Mouse (Mus musculus) megakaryocyte progenitor cell, adult 5-6 weeks (primary cell): ENCODE data around the gene Spag9. TPM values are rescaled to one million over a fixed set of nuclear protein-coding genes. Genes with fewer than 3 reads are reported as not detected.

ENCODE experiments used
- total RNA-seq, 2 experiments: library from RNA; stranded (forward) in 1 of 2; stranded (reverse) in 1 of 2; fragments of 157-497, 149-512 nt in 1 of 2; fragments of 200-1000 nt in 1 of 2; gene quantifications; 2 replicates each; pipeline versions ENCODE4 v1.2.3 to v1.2.4; 2015 to 2017

Spag9 gene
- total RNA-seq, 2 experiments from 2014 or later, result 33.6 to 51.5 TPM

Other genes starting within 250 kb of the Spag9 start
- 45.7 and 47.0 TPM in 2 replicates for gene Utp18, start 110.3 kb upstream of the Spag9 start, total RNA-seq (2015)
- gene Utp18, start 110.3 kb upstream of the Spag9 start, total RNA-seq (2017), result 49.8 and 67.5 TPM in 2 replicates
- gene Mbtd1, start 110.2 kb upstream of the Spag9 start, total RNA-seq (2015), result 56.6 and 60.9 TPM in 2 replicates
- gene Mbtd1, start 110.2 kb upstream of the Spag9 start, total RNA-seq (2017), result 23.8 and 38.2 TPM in 2 replicates
- gene Nme2, start 39.8 kb upstream of the Spag9 start, total RNA-seq (2015), result 539 and 573 TPM in 2 replicates
- 216 and 275 TPM in 2 replicates for gene Nme2, start 39.8 kb upstream of the Spag9 start, total RNA-seq (2017)
- gene Gm20390, start 27.8 kb upstream of the Spag9 start, total RNA-seq (2015), result 43.7 and 97.0 TPM in 2 replicates
- gene Gm20390, start 27.8 kb upstream of the Spag9 start, total RNA-seq (2017), result not detected in 2 replicates
- 198 and 211 TPM in 2 replicates for gene Nme1, start 27.6 kb upstream of the Spag9 start, total RNA-seq (2015)
- gene Nme1, start 27.6 kb upstream of the Spag9 start, total RNA-seq (2017), result 202 and 219 TPM in 2 replicates
- gene Tob1, start 215.4 kb downstream of the Spag9 start, total RNA-seq (2015), result 8.3 and 9.4 TPM in 2 replicates
- 3.5 and 5.2 TPM in 2 replicates for gene Tob1, start 215.4 kb downstream of the Spag9 start, total RNA-seq (2017)
- 0.52 TPM in 1 of 2 replicates, not detected in the other for gene Wfikkn2, start 249.9 kb downstream of the Spag9 start, total RNA-seq (2015)
- 0.21 and 0.27 TPM in 2 replicates for gene Wfikkn2, start 249.9 kb downstream of the Spag9 start, total RNA-seq (2017)